Mouse (Mus musculus): ENCODE data around the gene Mrps23. TPM values are rescaled to one million over a fixed set of nuclear protein-coding genes. Genes with fewer than 3 reads are reported as not detected.

Gene Mrps23
- polyA plus RNA-seq, 1 experiment from 2014 or later, result 62.3 TPM

DNA sequence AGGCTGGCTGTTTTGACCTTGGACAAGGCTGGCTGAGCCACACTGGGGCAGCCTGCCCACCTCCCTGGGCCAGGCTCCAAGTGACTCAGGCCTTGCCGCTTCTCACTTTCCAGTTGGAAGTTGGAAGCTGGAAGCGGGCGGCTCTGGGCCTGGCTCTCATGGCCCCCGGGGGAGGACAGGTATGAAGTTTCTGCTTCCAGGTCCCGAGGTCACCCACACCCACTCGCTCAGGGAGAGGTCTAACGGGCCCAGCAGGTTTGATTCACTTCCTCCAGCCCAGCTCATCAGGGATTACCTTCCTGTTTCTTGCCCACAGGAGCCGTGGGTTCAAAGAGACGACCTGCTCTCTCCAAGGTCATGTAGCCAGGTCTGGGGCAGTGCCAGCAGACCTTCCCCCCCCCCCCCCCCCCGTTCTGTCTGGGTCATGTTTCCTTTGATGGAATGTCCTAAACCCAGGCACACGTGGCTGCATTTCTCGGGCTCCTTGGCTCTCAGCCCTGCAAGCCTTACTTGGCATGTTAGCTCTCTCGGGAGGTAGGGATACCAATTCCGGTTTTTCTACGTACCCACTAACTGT lies 39.3 kb upstream of the Mrps23 start:
- WGBS, result 32% methylated on average over 15 of the region's 15 CpGs

DNA sequence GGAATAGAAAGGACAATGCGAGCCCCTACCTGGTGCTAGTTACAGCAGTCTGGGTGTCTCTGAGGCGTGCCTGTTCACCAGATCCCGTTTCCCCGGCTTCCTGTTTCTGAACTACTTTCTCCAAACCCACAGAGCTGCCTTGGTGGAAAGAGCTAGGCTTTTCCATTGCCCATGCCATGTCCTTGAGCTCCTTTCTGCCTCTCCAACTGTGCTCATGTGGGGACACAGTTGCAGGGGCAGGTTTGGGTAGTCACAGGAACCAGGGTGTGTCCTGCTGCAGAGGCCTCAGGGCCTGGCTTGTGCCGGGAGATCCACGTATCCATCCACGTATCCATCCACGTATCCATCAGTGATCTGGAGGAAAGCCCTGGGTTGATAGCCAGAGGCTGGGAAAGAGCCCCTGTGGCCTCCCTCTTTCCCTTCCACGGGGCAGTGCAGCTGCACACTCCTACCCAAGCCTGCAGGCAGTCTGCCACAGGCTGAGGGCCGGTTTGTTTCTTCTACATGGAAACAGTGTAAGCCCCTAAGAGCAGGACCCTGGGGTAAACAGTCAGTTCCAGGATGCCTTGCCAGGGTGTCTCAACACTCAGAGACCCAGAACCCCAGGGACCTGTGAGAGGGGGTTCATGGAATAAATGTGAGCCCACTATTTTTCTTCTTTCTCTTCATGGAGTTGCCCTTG lies 38.4 kb upstream of the Mrps23 start:
- Histone ChIP-seq H3K9me3 (no peaks in the 10 kb centered on the region), H3K4me2 (replicated peaks) (no peak overlapping the region), H3K27me3 (replicated peaks) (peaks cover 5% of the 10 kb centered on the region), H3K4me3 (replicated peaks) (no peak overlapping the region), H3K9ac (no peak overlapping the region), H3K4me1 (replicated peaks) (peaks cover 27% of the 10 kb centered on the region), H3K36me3 (no peaks in the 10 kb centered on the region), H3K27ac (peak overlapping the region; percentile 70)
- WGBS, result 65% methylated on average over 10 of the region's 10 CpGs
- no peak for ATAC-seq

More for the DNA sequence above, 39.3 kb upstream of the Mrps23 start:
- Histone ChIP-seq H3K27me3 (replicated peaks) (peaks cover 3% of the 10 kb centered on the region), H3K9me3 (no peaks in the 10 kb centered on the region), H3K4me3 (replicated peaks) (no peak overlapping the region), H3K27ac (peak overlapping the region; percentile 70), H3K4me1 (replicated peaks) (peaks cover 35% of the 10 kb centered on the region), H3K4me2 (replicated peaks) (peak overlapping the region; percentile 7; the same call in 1 of the 2 replicates), H3K9ac (peak overlapping the region; percentile 31; the same call in 1 of the 2 replicates), H3K36me3 (no peaks in the 10 kb centered on the region)
- ATAC-seq, result no peak

DNA sequence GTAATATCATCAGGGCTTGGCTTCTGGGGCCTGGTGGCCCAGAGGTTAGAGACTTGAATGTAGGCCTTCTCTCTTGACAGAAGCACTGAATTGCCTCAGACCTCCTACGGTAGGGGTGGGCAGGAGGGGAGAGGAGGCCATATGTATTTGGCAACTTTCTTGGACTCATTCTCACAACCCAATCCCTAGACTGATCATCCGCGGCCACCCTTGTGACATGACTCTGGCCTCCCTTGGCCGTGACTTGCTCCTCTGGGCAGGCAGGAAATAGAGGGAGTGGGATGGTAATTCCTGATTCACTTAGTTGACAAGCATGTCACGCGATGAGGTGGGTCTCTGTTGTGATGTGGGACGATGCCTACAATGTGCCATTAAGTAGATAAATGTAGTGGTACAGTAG lies 37.7 kb upstream of the Mrps23 start:
- 90% methylated on average over 7 of the region's 7 CpGs for WGBS

DNA sequence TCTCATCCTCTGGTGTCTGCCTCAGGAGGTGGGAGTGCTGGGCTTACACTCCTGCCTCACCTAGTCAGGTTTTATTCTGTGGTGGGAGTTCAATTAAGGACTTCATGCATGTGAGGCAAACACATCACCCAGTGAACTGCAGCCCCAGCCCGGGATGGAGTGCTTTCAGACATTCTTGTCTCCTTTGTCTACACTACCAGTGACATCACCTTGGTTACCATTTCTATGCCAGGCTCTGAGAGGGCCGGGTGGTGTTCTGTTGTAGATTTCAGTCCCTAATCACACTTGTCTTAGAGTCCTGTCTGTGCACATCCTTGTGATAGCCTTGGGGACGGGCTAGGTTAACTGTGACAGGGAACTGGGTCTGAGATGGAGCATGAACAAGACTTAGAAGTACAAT lies 35.6 kb upstream of the Mrps23 start:
- no peak overlapping the region for H3K27ac ChIP-seq
- H3K9me3 ChIP-seq, result no peaks in the 10 kb centered on the region
- no peak overlapping the region for H3K9ac ChIP-seq
- peaks cover 5% of the 10 kb centered on the region for H3K27me3 ChIP-seq (replicated peaks)
- ATAC-seq, result no peak
- no peak overlapping the region for H3K4me2 ChIP-seq (replicated peaks)
- peaks cover 34% of the 10 kb centered on the region for H3K4me1 ChIP-seq (replicated peaks)
- H3K36me3 ChIP-seq, result no peaks in the 10 kb centered on the region
- H3K4me3 ChIP-seq (replicated peaks), result no peak overlapping the region
- 56% methylated on average over 3 of the region's 3 CpGs for WGBS

More for the DNA sequence above, 37.7 kb upstream of the Mrps23 start:
- Histone ChIP-seq H3K27me3 (replicated peaks) (peaks cover 5% of the 10 kb centered on the region), H3K9ac (no peak overlapping the region), H3K4me3 (replicated peaks) (no peak overlapping the region), H3K4me2 (replicated peaks) (no peak overlapping the region), H3K27ac (peak overlapping the region; percentile 70; the same call in 1 of the 2 replicates), H3K4me1 (replicated peaks) (peaks cover 26% of the 10 kb centered on the region), H3K36me3 (no peaks in the 10 kb centered on the region), H3K9me3 (no peaks in the 10 kb centered on the region)
- no peak for ATAC-seq

DNA sequence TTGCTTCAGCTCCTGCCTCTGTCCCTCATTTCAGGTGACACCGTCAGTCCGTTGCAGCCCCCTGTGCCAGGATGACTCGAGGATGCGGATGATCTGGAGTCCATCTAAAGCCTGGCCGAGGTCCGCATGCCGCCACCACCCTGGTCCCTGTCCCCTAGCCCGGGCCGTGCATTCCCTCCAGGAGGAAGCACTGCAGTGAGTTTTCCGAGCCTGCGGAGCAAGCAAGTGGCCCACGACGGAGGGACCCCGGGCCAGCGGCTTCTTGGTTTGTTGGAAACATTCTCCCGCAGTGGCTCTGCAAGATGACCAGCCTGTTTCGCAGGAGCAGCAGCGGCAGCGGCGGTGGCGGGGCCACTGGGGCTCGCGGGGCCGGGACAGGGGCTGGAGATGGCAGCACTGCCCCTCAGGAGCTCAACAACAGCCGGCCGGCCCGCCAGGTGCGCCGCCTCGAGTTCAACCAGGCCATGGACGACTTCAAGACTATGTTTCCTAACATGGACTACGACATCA lies 34.6 kb upstream of the Mrps23 start:
- Histone ChIP-seq H3K36me3 (no peaks in the 10 kb centered on the region), H3K4me1 (replicated peaks) (peaks cover 37% of the 10 kb centered on the region), H3K27me3 (replicated peaks) (peaks cover 5% of the 10 kb centered on the region), H3K4me3 (replicated peaks) (no peak overlapping the region), H3K4me2 (replicated peaks) (no peak overlapping the region), H3K9ac (peak overlapping the region; percentile 8; the same call in 1 of the 2 replicates), H3K9me3 (no peaks in the 10 kb centered on the region), H3K27ac (no peak overlapping the region)
- WGBS, result 36% methylated on average over 32 of the region's 32 CpGs
- no peak for ATAC-seq

DNA sequence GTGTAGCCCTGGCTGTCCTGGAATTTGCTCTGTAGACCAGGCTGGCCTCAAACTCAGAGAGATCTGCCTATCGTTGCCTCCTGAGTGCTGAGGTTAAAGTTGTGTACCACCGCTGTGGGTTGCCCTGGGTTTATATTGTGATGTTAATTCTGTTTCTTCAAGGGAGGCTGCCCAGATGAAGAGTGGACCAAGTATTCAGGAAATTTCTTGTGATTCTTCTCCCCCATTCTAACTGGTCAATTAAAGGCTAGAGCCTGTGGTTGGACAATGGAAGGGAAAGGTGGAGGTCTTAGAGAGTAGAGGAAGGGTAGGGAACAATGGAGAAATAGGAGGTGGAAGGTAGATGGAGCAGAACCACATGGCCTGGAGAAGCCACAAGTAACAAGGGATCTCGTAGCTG lies 33.6 kb upstream of the Mrps23 start:
- Histone ChIP-seq H3K9me3 (no peaks in the 10 kb centered on the region), H3K9ac (no peak overlapping the region), H3K27ac (no peak overlapping the region), H3K4me2 (replicated peaks) (no peak overlapping the region), H3K36me3 (no peaks in the 10 kb centered on the region), H3K27me3 (replicated peaks) (peaks cover 5% of the 10 kb centered on the region), H3K4me3 (replicated peaks) (no peak overlapping the region), H3K4me1 (replicated peaks) (peaks cover 32% of the 10 kb centered on the region)
- ATAC-seq, result no peak
- 81% methylated on average over 3 of the region's 3 CpGs for WGBS

DNA sequence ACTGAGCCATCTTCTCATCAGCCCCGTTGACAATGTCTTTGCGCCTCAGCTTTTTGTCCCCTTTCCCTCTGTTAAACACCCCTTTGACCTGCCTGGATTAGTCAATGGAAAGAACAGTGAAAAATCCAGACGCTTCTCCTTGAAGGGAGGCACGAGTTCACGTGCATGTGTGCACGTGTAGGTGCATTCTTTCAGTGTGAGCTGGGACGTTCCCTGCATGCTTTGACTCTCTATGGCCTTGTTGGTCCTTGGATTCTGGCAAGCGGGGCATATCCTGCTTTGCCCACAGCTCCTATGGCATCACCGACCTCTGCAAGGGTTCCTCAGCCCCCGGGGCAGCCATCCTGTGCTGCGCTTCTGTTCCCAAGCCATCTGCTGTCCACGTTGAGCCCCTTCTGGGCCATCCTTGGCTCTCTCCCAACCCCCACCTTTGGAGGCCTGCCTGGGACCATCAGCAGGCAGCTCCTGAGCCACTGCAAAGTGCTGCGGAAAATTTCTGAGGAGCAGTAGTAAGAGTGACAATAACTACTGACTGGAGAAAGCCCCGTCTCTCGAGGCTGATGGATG lies 32.2 kb upstream of the Mrps23 start:
- Histone ChIP-seq H3K4me2 (replicated peaks) (no peak overlapping the region), H3K4me3 (replicated peaks) (no peak overlapping the region), H3K9me3 (no peaks in the 10 kb centered on the region), H3K27me3 (replicated peaks) (peaks cover 5% of the 10 kb centered on the region), H3K4me1 (replicated peaks) (peaks cover 29% of the 10 kb centered on the region), H3K27ac (peak overlapping the region; percentile 88; the same call in 1 of the 2 replicates), H3K36me3 (no peaks in the 10 kb centered on the region; the same call in 1 of the 2 replicates), H3K9ac (no peak overlapping the region)
- ATAC-seq, result no peak
- 61% methylated on average over 15 of the region's 15 CpGs for WGBS

DNA sequence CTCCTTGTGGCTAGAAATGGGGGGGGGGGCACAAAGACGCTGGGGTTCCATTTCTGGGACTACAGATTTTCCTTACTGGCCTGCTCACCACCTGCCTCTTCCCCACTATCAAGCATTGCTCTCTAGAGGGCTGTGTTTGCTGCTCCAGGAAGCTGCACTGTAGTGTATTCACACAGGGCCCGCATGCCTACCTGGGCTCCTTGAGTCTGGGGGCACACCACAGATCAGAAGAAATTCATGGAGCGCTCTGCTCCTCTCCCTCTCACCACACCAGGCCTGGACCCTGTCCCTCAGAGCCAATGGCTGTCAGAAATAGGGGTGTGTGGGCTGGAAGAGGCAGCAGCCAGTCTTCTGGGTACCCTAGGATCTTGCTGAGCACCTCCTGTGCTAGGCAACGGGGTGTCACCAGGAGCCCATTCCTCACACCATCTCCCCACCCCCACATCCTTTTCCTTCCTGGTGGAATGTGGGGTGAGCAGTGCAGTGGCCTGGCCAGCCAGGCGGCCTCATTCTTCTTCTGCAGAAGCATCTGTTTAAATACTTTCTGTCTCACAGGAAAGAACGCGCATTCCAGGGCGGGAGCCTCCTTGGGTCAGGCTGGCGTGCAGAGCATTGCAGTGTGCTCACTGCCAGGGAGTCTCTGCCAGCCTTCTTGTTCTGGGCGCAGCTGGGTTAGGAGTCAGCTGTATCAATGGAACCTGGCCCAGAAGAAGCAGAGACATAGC lies 31.4 kb upstream of the Mrps23 start:
- Histone ChIP-seq H3K27me3 (replicated peaks) (peaks cover 5% of the 10 kb centered on the region), H3K4me1 (replicated peaks) (peaks cover 29% of the 10 kb centered on the region), H3K9ac (no peak overlapping the region), H3K4me3 (replicated peaks) (no peak overlapping the region), H3K9me3 (no peaks in the 10 kb centered on the region), H3K27ac (peak overlapping the region; percentile 88), H3K36me3 (no peaks in the 10 kb centered on the region; the same call in 1 of the 2 replicates), H3K4me2 (replicated peaks) (peak overlapping the region; percentile 22; the same call in 1 of the 2 replicates)
- peak; percentile 78 for ATAC-seq
- 29% methylated on average over 10 of the region's 10 CpGs for WGBS

DNA sequence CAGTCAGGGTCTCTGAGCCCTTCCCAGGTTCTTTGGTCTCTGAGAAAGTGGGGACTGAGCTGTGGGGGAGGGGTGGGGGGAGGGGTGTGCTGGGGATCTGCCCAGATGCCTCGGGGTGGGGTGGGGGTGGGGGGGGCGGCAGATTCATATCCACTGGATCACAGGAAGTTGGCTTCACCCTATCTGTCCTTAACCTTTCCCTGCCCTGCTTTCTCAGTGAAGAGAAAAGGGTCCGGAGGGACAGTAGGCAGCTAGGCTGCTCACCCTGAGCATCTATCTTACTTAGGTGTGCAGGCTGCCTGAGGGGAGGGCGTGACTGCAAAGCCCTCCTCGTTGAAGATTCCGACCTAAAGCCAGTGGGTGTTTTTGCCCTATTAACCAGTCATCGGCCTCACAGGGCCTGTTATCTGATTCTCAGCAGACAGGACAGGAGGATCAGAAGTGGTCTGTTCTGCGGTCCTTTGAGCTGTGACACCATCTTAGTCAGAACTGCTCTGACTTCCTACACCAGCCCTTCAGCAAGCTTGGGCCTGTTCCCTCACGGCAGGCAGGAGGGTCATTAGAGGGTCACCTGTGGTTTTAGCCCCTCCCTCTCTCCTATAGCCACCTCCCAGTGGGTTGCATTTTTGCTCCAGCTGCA lies 30.7 kb upstream of the Mrps23 start:
- WGBS, result 14% methylated on average over 9 of the region's 9 CpGs
- Histone ChIP-seq H3K4me2 (replicated peaks) (0 out of 2 replicates have a peak overlapping the region, but pooled peaks have one; percentile 22), H3K36me3 (no peaks in the 10 kb centered on the region; the same call in 1 of the 2 replicates), H3K27ac (peak overlapping the region; percentile 88), H3K4me1 (replicated peaks) (peaks cover 29% of the 10 kb centered on the region), H3K4me3 (replicated peaks) (no peak overlapping the region), H3K9me3 (no peaks in the 10 kb centered on the region), H3K9ac (no peak overlapping the region), H3K27me3 (replicated peaks) (peaks cover 5% of the 10 kb centered on the region)
- ATAC-seq, result peak; percentile 36

DNA sequence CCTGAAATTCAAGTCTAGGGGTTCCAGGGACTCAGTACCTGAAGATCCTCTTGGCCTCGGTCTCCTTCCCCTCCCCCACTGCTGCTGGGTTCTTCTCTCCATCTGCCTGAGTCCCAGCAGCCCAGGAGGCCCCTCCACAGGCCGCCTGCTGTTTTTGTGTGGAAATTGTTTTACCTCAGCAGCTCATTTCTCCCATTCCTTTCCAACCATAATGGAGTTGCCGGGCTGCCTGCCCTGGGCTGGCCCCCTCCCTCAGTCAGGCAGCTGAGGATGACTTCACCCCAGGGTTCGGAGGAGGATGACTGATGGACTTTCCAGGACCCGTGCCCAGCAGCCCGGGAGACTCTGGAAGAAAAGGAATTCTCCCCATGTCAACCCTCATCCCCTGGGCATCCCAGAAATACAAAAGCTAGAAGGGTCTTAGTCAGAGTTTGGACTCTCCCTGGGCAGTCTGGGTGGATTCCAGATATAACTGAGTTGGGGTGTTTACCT lies 23.7 kb upstream of the Mrps23 start:
- no peaks in the 10 kb centered on the region for H3K9me3 ChIP-seq
- H3K4me2 ChIP-seq (replicated peaks), result peak overlapping the region; percentile 12; the same call in 1 of the 2 replicates
- 34% methylated on average over 6 of the region's 6 CpGs for WGBS
- H3K4me3 ChIP-seq (replicated peaks), result no peak overlapping the region
- ATAC-seq, result peak; percentile 40; the same call in 1 of the 2 replicates
- H3K27me3 ChIP-seq (replicated peaks), result no peaks in the 10 kb centered on the region
- peaks cover 3% of the 10 kb centered on the region; the same call in 1 of the 2 replicates for H3K36me3 ChIP-seq
- H3K27ac ChIP-seq, result peak overlapping the region; percentile 92
- H3K4me1 ChIP-seq (replicated peaks), result peaks cover 26% of the 10 kb centered on the region
- H3K9ac ChIP-seq, result no peak overlapping the region

DNA sequence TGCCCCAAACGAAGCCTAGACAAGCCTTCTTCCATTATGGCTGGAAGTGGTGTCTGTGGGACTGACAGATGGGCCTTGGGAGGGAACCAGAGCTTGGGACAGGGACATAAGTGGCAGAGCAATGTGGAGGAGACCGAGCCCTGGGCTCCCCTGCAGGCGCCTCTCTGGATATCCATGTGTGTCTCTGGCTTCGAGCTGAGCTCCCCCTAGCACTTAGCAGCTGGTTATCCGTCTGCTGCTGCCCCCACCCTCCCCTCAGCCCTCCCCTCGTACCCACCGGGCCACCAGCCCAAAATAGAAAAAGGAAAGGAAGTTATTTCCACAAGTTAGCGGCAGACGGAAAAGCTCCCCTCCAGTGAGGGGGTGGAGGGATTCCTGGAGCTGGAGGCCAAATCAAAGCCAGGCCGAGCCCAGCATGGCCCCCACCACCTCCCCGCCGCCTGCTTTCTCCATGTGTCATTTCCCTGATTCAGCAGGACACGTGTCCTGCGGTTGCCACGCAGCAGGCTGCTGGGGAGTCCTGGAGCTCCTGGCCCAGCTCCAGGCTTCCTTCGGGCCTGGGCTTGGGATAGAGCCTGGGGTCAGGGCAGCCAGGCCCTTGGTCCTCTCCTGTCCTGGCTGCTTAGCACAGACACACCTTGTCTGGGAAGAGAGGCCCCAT lies 23.1 kb upstream of the Mrps23 start:
- Histone ChIP-seq H3K9ac (no peak overlapping the region), H3K36me3 (peaks cover 3% of the 10 kb centered on the region; the same call in 1 of the 2 replicates), H3K9me3 (no peaks in the 10 kb centered on the region), H3K4me3 (replicated peaks) (no peak overlapping the region), H3K4me2 (replicated peaks) (peak overlapping the region; percentile 12; the same call in 1 of the 2 replicates), H3K27ac (peak overlapping the region; percentile 92), H3K4me1 (replicated peaks) (peaks cover 27% of the 10 kb centered on the region), H3K27me3 (replicated peaks) (no peaks in the 10 kb centered on the region)
- WGBS, result 20% methylated on average over 16 of the region's 16 CpGs
- peak; percentile 85 for ATAC-seq

All from intestine, embryonic 15.5 days (tissue).